Mouse (Mus musculus) lung, postnatal 0 days (tissue): Measurements from ENCODE around the gene Wdr82.

Source experiments
- CTCF ChIP-seq: IDR thresholded peaks from 2 replicates; pipeline ENCODE4 v1.5.1; 2016; ENCODE audit warnings: antibody characterized with exemption, mild to moderate bottlenecking
- EP300 ChIP-seq: IDR thresholded peaks from 2 replicates; pipeline ENCODE4 v1.6.1; 2016; ENCODE audit warnings: antibody characterized with exemption, mild to moderate bottlenecking, control low read depth

GRCm38 (mm10) chr9:106170556-106171345 is at the start of gene Wdr82:
- TF ChIP-seq CTCF (no peak), EP300 (no peak)
